Mouse (Mus musculus): ENCODE measurements around the gene Gdf15.

DNA sequence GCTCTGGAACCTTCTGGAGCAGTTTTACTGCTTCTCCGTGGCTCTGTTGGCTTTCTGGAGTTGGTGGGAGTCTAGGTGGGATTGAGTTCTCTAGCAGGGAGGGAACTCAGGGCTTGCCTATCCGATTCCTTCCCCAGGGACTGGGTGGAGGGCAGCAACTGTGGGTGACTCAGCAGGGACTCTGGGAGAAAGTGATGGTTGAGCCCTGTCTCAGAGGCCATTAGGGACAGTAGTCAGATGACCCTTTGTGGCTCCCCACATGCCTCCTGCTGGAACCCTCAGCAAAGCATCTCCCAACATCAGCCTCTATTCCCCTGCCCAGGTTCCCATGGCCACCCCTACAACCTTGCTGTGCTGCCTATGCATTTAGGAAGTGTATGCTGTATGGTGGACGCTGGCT lies 10.8 kb upstream of the Gdf15 start:
- TF ChIP-seq GATA1 (IDR thresholded peaks at IDR 0.05; ENCODE audit: borderline replicate concordance, low read length) (no peak), CTCF (IDR thresholded peaks at IDR 0.05; ENCODE audit: low read depth, low read length) (no peak), TAL1 (conservative IDR thresholded peaks at IDR 0.05; ENCODE audit: low read depth, low read length) (no peak), POLR2AphosphoS5 (IDR thresholded peaks at IDR 0.05; ENCODE audit: insufficient replicate concordance, low read depth, low read length) (no peak)

All from G1E (cell line).